Mouse (Mus musculus): ENCODE data around the gene Tpte. TPM values are rescaled to one million over a fixed set of nuclear protein-coding genes. Genes with fewer than 3 reads are reported as not detected.
"Not testable (repeated sequence)": the region's sequence is repeated elsewhere in the genome, so short reads cannot be mapped to it uniquely, and the experiment has no call there.

The Tpte gene
- polyA plus RNA-seq, 1 experiment from 2014 or later: not detected

DNA sequence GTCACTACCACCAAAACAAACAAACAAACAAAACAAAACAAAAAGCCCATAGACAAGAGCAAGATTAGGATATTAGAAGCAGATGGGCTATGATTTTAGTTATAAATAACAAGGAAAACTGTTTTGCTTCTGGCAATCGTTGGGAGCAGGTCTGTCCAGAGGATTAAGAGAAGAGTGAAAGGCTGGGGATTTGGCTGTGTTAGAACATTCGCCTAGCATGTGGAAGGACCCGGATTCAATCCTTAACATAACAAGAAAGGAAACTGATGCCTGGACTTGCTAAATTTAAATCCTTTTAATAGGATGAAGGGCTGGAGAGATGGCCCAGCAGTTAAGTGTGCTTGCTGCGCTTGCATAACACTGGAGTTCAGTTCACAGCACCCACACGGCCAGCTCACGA, 18.9 kb upstream of the Tpte start:
- Histone ChIP-seq H3K27me3 (ENCODE audit: control insufficient read depth, insufficient read depth, low read depth, low read length) (no peaks in the 10 kb centered on the region), H3K27ac (ENCODE audit: low read length) (no peak overlapping the region), H3K9me3 (ENCODE audit: control insufficient read depth, low read length) (no peaks in the 10 kb centered on the region), H3K9ac (ENCODE audit: low read length) (no peak overlapping the region), H3K4me1 (replicated peaks; ENCODE audit: control insufficient read depth, insufficient read depth, low read length) (no peaks in the 10 kb centered on the region; the same call in 1 of the 2 replicates), H3K36me3 (ENCODE audit: control insufficient read depth, insufficient read depth, low read length) (no peaks in the 10 kb centered on the region), H3K4me2 (ENCODE audit: low read depth, low read length) (no peak overlapping the region), H3K4me3 (ENCODE audit: low read length) (no peak overlapping the region)
- no peak for ATAC-seq (ENCODE audit: low read depth)
- 74% methylated on average over 6 of the region's 6 CpGs for WGBS

DNA sequence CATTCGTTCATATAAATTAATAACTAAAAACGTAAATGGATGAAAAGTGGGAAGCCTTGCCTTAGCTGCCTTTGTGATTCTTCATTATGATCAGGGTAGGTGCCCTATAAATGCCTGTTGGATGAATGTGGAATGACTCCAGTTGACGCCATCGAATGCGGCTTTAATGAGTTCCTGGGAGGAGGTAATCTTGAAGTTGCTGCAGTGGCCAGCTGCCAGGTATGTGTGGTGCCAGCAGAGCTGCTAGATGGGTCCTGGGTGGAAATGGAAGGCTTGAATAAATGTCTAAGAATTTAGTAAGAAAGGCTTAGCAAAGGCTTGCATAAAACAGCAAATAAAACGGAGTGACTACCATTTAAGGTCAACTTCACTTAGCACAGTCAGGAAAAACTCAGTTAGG, 18.5 kb upstream of the Tpte start:
- no peak overlapping the region for H3K4me2 ChIP-seq (ENCODE audit: low read depth, low read length)
- WGBS: 74% methylated on average over 6 of the region's 6 CpGs
- H3K4me1 ChIP-seq (replicated peaks; ENCODE audit: control insufficient read depth, insufficient read depth, low read length): no peaks in the 10 kb centered on the region; the same call in 1 of the 2 replicates
- H3K36me3 ChIP-seq (ENCODE audit: control insufficient read depth, insufficient read depth, low read length): no peaks in the 10 kb centered on the region
- H3K27me3 ChIP-seq (ENCODE audit: control insufficient read depth, insufficient read depth, low read depth, low read length): no peaks in the 10 kb centered on the region
- H3K4me3 ChIP-seq (ENCODE audit: low read length): no peak overlapping the region
- no peak overlapping the region for H3K27ac ChIP-seq (ENCODE audit: low read length)
- H3K9ac ChIP-seq (ENCODE audit: low read length): no peak overlapping the region
- H3K9me3 ChIP-seq (ENCODE audit: control insufficient read depth, low read length): no peaks in the 10 kb centered on the region
- ATAC-seq (ENCODE audit: low read depth): no peak

DNA sequence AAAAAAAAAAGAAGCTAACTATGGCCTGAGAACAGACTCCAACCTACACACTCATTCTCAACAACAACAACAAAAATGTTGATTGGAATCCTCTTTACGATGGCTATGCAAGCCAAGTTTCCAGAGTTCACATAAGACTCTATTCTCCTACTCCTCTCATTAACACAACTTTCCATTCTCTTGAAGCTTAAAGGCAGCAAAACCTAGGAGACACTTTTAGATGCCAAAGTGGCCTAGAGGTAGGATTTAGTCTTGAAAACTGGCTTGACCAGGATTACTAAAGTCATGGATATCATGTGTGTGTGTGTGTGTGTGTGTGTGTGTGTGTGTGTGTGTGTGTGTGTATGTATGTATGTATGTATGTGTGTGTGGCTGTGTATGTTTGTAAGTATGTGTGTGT, 18.0 kb upstream of the Tpte start:
- no peak for ATAC-seq (ENCODE audit: low read depth)
- Histone ChIP-seq H3K36me3 (ENCODE audit: control insufficient read depth, insufficient read depth, low read length) (no peaks in the 10 kb centered on the region), H3K9ac (ENCODE audit: low read length) (no peak overlapping the region), H3K4me3 (ENCODE audit: low read length) (no peak overlapping the region), H3K27ac (ENCODE audit: low read length) (no peak overlapping the region), H3K27me3 (ENCODE audit: control insufficient read depth, insufficient read depth, low read depth, low read length) (no peaks in the 10 kb centered on the region), H3K4me1 (replicated peaks; ENCODE audit: control insufficient read depth, insufficient read depth, low read length) (no peaks in the 10 kb centered on the region; the same call in 1 of the 2 replicates), H3K4me2 (ENCODE audit: low read depth, low read length) (no peak overlapping the region), H3K9me3 (ENCODE audit: control insufficient read depth, low read length) (no peaks in the 10 kb centered on the region)
- WGBS: 91% methylated on average over 1 of the region's 1 CpGs

DNA sequence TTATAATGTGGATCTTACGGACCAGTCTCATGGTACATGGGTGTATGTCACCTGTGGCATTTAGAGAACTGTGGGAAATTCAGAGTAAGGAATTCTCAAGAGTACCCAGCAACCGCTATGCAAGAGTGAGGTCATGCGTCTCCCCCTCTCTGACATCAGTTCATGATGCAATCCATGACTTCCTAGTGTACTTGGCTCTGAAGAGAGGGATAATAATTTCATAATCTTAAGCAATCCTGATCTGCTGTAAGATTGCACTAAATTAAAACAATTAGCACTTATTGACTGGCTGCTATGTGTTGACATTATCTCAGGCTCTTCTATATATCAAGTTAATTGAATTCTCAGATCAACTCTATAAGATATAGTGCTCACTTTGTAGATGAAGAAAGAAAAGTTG, 16.4 kb upstream of the Tpte start:
- 87% methylated on average over 3 of the region's 3 CpGs for WGBS
- Histone ChIP-seq H3K4me2 (ENCODE audit: low read depth, low read length) (no peak overlapping the region), H3K4me3 (ENCODE audit: low read length) (no peak overlapping the region), H3K9me3 (ENCODE audit: control insufficient read depth, low read length) (no peaks in the 10 kb centered on the region), H3K9ac (ENCODE audit: low read length) (no peak overlapping the region), H3K36me3 (ENCODE audit: control insufficient read depth, insufficient read depth, low read length) (no peaks in the 10 kb centered on the region), H3K27me3 (ENCODE audit: control insufficient read depth, insufficient read depth, low read depth, low read length) (no peaks in the 10 kb centered on the region), H3K27ac (ENCODE audit: low read length) (no peak overlapping the region), H3K4me1 (replicated peaks; ENCODE audit: control insufficient read depth, insufficient read depth, low read length) (no peaks in the 10 kb centered on the region)
- no peak for ATAC-seq (ENCODE audit: low read depth)

DNA sequence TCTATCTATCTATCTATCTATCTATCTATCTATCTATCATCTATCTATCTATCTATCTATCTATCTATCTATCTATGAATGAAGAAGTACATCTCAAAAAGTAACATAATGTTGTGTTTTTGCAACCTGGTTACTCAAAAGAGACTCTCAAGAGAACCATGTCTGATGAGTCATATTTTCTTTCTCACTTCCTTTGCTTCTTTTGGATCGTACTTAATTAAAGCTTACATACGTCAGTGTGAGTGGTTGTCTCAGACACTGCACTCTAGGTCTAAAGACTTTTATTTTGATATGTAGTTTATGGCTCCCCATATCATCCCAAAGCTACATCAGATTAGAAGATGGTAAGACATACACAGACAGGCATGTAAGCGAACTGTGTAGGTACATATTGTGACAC, 10.1 kb upstream of the Tpte start:
- WGBS: 63% methylated on average over 3 of the region's 3 CpGs
- no peak overlapping the region for H3K9ac ChIP-seq (ENCODE audit: low read length)
- 0 out of 2 replicates have a peak, but pooled peaks cover 3% of the 10 kb centered on the region for H3K4me1 ChIP-seq (replicated peaks; ENCODE audit: control insufficient read depth, insufficient read depth, low read length)
- H3K36me3 ChIP-seq (ENCODE audit: control insufficient read depth, insufficient read depth, low read length): no peaks in the 10 kb centered on the region
- no peak for ATAC-seq (ENCODE audit: low read depth)
- no peaks in the 10 kb centered on the region for H3K27me3 ChIP-seq (ENCODE audit: control insufficient read depth, insufficient read depth, low read depth, low read length)
- H3K27ac ChIP-seq (ENCODE audit: low read length): no peak overlapping the region
- H3K9me3 ChIP-seq (ENCODE audit: control insufficient read depth, low read length): no peaks in the 10 kb centered on the region
- H3K4me3 ChIP-seq (ENCODE audit: low read length): no peak overlapping the region
- H3K4me2 ChIP-seq (ENCODE audit: low read depth, low read length): no peak overlapping the region

DNA sequence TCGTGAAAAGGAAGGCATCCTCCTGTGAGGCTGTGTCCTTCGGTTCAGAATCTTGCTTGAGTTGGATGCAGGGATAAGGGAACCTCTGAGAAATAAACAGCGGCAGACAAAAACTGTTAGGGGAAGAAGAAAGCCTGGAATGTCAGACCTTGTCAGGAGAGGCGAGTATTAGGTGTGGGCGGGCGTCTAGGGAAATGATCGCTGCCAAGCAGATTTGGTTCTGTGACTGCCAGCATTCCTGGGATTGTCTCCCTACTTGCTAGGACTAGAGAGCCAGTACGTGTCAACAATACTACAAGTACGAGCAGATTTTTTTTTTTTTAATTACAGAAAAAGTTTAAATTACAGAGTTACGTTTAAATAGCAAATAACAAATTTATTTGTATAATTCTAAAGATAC, 8.6 kb upstream of the Tpte start:
- H3K4me2 ChIP-seq (ENCODE audit: low read depth, low read length): no peak overlapping the region
- H3K9ac ChIP-seq (ENCODE audit: low read length): no peak overlapping the region
- no peaks in the 10 kb centered on the region for H3K9me3 ChIP-seq (ENCODE audit: control insufficient read depth, low read length)
- no peak for ATAC-seq (ENCODE audit: low read depth)
- H3K27me3 ChIP-seq (ENCODE audit: control insufficient read depth, insufficient read depth, low read depth, low read length): no peaks in the 10 kb centered on the region
- 0 out of 2 replicates have a peak, but pooled peaks cover 3% of the 10 kb centered on the region for H3K4me1 ChIP-seq (replicated peaks; ENCODE audit: control insufficient read depth, insufficient read depth, low read length)
- H3K4me3 ChIP-seq (ENCODE audit: low read length): no peak overlapping the region
- 44% methylated on average over 10 of the region's 10 CpGs for WGBS
- H3K27ac ChIP-seq (ENCODE audit: low read length): no peak overlapping the region
- H3K36me3 ChIP-seq (ENCODE audit: control insufficient read depth, insufficient read depth, low read length): no peaks in the 10 kb centered on the region

DNA sequence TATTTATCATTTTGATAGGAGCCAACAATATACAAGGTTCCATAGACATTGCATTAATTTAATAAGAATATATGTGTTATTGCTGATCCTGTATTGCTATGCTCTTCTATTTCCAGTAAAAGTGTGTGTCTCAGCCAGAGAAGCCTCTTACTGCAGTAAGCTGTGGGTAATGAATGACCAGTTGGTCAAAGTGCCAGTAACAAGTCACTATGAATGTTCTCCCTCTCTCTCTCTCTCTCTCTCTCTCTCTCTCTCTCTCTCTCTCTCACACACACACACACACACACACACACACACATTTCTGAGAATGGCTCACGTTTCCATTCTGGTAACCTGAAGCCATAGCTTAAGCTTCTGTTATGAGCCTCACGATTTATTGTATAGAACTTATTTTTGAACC, 19.1 kb downstream of the Tpte start:
- WGBS: 37% methylated on average over 2 of the region's 2 CpGs
- Histone ChIP-seq H3K27me3 (ENCODE audit: control insufficient read depth, insufficient read depth, low read depth, low read length) (no peaks in the 10 kb centered on the region), H3K27ac (ENCODE audit: low read length) (no peak overlapping the region), H3K36me3 (ENCODE audit: control insufficient read depth, insufficient read depth, low read length) (no peaks in the 10 kb centered on the region), H3K9me3 (ENCODE audit: control insufficient read depth, low read length) (no peaks in the 10 kb centered on the region), H3K9ac (ENCODE audit: low read length) (no peak overlapping the region), H3K4me1 (replicated peaks; ENCODE audit: control insufficient read depth, insufficient read depth, low read length) (no peaks in the 10 kb centered on the region), H3K4me3 (ENCODE audit: low read length) (no peak overlapping the region), H3K4me2 (ENCODE audit: low read depth, low read length) (no peak overlapping the region)
- no peak for ATAC-seq (ENCODE audit: low read depth)

DNA sequence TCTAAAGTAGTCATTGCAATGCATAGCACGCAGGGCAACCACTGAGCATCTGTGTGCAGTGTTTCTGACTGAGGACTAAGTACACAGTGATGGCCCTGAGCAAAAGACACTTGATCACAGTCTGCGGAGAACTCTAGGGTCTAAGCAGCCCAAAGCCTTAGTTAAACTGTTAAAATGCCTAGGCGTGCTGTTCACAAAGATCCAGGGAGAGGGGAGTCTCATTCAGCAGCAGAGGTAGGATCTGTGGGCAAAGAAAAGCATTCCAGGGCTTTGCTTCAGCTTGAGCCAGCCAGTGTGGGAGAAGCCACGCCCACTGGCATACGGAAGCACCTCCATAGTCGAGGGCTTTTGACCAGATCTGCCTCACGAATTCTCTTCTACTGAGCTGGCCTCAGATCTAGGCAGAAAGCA, 19.7 kb downstream of the Tpte start:
- H3K4me3 ChIP-seq (ENCODE audit: low read length): peak overlapping the region; percentile 11; the same call in 1 of the 2 replicates
- H3K36me3 ChIP-seq (ENCODE audit: control insufficient read depth, insufficient read depth, low read length): no peaks in the 10 kb centered on the region
- H3K27ac ChIP-seq (ENCODE audit: low read length): no peak overlapping the region
- ATAC-seq (ENCODE audit: low read depth): 0 out of 2 replicates have a peak, but pooled peaks have one; percentile 47
- H3K4me1 ChIP-seq (replicated peaks; ENCODE audit: control insufficient read depth, insufficient read depth, low read length): no peaks in the 10 kb centered on the region
- 16% methylated on average over 7 of the region's 7 CpGs for WGBS
- H3K27me3 ChIP-seq (ENCODE audit: control insufficient read depth, insufficient read depth, low read depth, low read length): no peaks in the 10 kb centered on the region
- H3K9ac ChIP-seq (ENCODE audit: low read length): peak overlapping the region; percentile 5; the same call in 1 of the 2 replicates
- peak overlapping the region; percentile 49 for H3K4me2 ChIP-seq (ENCODE audit: low read depth, low read length)
- H3K9me3 ChIP-seq (ENCODE audit: control insufficient read depth, low read length): no peaks in the 10 kb centered on the region

DNA sequence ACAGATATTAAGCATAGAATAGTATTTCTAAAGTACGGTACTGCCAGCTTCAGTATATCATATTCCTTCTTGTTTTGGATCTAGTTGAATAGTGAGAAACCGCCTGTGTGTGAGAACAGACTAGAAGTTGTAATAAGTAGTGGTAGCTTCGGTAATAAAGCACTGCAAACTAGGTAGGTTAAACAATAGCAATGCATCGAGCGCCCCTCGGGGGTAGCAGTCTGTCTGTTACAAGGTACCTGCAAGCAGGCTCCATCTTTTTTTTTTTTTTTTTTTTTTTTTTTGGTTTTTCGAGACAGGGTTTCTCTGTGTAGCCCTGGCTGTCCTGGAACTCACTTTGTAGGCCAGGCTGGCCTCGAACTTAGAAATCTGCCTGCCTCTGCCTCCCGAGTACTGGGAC, 20.8 kb downstream of the Tpte start:
- not testable (repeated sequence) for H3K4me2 ChIP-seq (ENCODE audit: low read depth, low read length); H3K9ac ChIP-seq (ENCODE audit: low read length); H3K4me1 ChIP-seq (replicated peaks; ENCODE audit: control insufficient read depth, insufficient read depth, low read length); H3K4me3 ChIP-seq (ENCODE audit: low read length); H3K36me3 ChIP-seq (ENCODE audit: control insufficient read depth, insufficient read depth, low read length); H3K27ac ChIP-seq (ENCODE audit: low read length); ATAC-seq (ENCODE audit: low read depth); H3K9me3 ChIP-seq (ENCODE audit: control insufficient read depth, low read length); H3K27me3 ChIP-seq (ENCODE audit: control insufficient read depth, insufficient read depth, low read depth, low read length)
- WGBS: 80% methylated on average over 8 of the region's 9 CpGs

DNA sequence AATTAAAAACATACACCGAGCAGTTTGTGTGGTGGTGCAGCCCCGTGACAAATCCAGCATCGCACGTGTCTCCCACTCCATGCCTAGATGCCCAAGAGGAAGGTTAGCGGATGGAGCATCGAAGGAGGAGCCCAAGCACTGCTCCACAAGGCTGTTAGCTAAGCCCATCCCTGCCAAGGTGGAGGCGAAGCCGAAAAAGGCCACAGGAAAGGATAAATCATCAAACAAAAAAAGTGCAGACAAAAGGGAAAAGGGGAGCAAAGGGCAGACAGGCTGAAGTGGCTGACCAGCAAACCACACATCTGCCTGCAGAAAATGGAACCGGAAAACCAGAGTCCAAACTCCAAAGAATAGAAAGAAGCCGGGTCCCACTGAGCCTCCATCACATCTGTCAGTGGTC, 23.8 kb downstream of the Tpte start:
- no peak for ATAC-seq (ENCODE audit: low read depth)
- no peaks in the 10 kb centered on the region for H3K4me1 ChIP-seq (replicated peaks; ENCODE audit: control insufficient read depth, insufficient read depth, low read length)
- H3K27ac ChIP-seq (ENCODE audit: low read length): no peak overlapping the region
- no peak overlapping the region for H3K9ac ChIP-seq (ENCODE audit: low read length)
- no peak overlapping the region for H3K4me3 ChIP-seq (ENCODE audit: low read length)
- no peaks in the 10 kb centered on the region for H3K9me3 ChIP-seq (ENCODE audit: control insufficient read depth, low read length)
- H3K36me3 ChIP-seq (ENCODE audit: control insufficient read depth, insufficient read depth, low read length): no peaks in the 10 kb centered on the region
- 67% methylated on average over 10 of the region's 10 CpGs for WGBS
- H3K27me3 ChIP-seq (ENCODE audit: control insufficient read depth, insufficient read depth, low read depth, low read length): no peaks in the 10 kb centered on the region
- no peak overlapping the region for H3K4me2 ChIP-seq (ENCODE audit: low read depth, low read length)
